Mouse (Mus musculus) embryonic facial prominence, embryonic 11.5 days (tissue): Measurements from ENCODE around the gene Abca6. TPM values are rescaled to one million over a fixed set of nuclear protein-coding genes. Genes with fewer than 3 reads are reported as not detected.
A peak's percentile ranks its signal among the peaks of the same experiment; 100 is the strongest.

Source experiments
- ATAC-seq: fragments of 200-750 bp; cut with Nextera tagmentation; replicated peaks from 2 replicates; pipeline ENCODE4 v1.8.0; 2017; ENCODE audit warnings: low read depth; ENCODE audit not compliant: insufficient number of reproducible peaks, low FRiP score, low TSS enrichment
- DNase-seq: peaks from one replicate; pipeline ENCODE4 v3.0.0-alpha.2; 2015; ENCODE audit warnings: low spot score
- H3K27ac ChIP-seq: fragments of 300-500 bp; sonication (generic); replicated peaks from 2 replicates; pipeline ENCODE4 v1.5.1; 2014; ENCODE audit warnings: mild to moderate bottlenecking, low read depth, low read length, control low read depth
- H3K27me3 ChIP-seq: fragments of 300-500 bp; sonication (generic); 2 replicates; pipeline ENCODE4 v1.6.1; 2014; ENCODE audit warnings: mild to moderate bottlenecking, low read length, moderate library complexity, mixed read lengths; ENCODE audit not compliant: control insufficient read depth, insufficient read depth
- H3K36me3 ChIP-seq: fragments of 300-500 bp; sonication (generic); replicated peaks from 2 replicates; pipeline ENCODE4 v1.6.1; 2014; ENCODE audit warnings: low read depth, mild to moderate bottlenecking, low read length, moderate library complexity, mixed read lengths; ENCODE audit not compliant: control insufficient read depth, insufficient read depth
- H3K4me1 ChIP-seq: fragments of 300-500 bp; sonication (generic); 2 replicates; pipeline ENCODE4 v1.6.1; 2014; ENCODE audit warnings: low read length, mixed read lengths; ENCODE audit not compliant: control insufficient read depth, insufficient read depth
- H3K4me2 ChIP-seq: fragments of 300-500 bp; sonication (generic); 2 replicates; pipeline ENCODE4 v1.6.1; 2014; ENCODE audit warnings: low read depth, mild to moderate bottlenecking, control low read depth, low read length, moderate library complexity
- H3K4me3 ChIP-seq: fragments of 300-500 bp; sonication (generic); 2 replicates; pipeline ENCODE4 v1.5.1; 2014; ENCODE audit warnings: low read depth, low read length, control low read depth
- H3K9ac ChIP-seq: fragments of 300-500 bp; sonication (generic); replicated peaks from 2 replicates; pipeline ENCODE4 v1.6.1; 2014; ENCODE audit warnings: mild to moderate bottlenecking, control low read depth, low read length
- H3K9me3 ChIP-seq: fragments of 300-500 bp; sonication (generic); replicated peaks from 2 replicates; pipeline ENCODE4 v1.6.1; 2016; ENCODE audit warnings: mild to moderate bottlenecking, low read length, inconsistent platforms, mixed read lengths; ENCODE audit not compliant: control insufficient read depth
- WGBS: fragments of 180-500 bp; shearing (Covaris S2); extraction: QIAGEN DNeasy Blood & Tissue Kit; methylation state at CpG from one replicate; pipeline ENCODE4 v1.1.7; 2014; 5-methylcytosine and 5-hydroxymethylcytosine counted together
- polyA plus RNA-seq: library from polyadenylated mRNA; unstranded; fragments of >200 nt; fragmentation: Nextera tagmentation; extraction: Ambion mirVana; gene quantifications from 2 replicates; pipeline ENCODE4 v1.2.1, GENCODE M21; 2014

Gene Abca6
- polyA plus RNA-seq = 0.24 and 0.25 TPM in 2 replicates

GRCm38 (mm10) chr11:110251534-110251933 lies at the start of gene Abca6:
Gene Abca6, minus strand, starts transcription at chr11:110251776.
- H3K9me3 ChIP-seq = no peaks in the 10 kb centered on the region
- H3K36me3 ChIP-seq = no peaks in the 10 kb centered on the region
- H3K27ac ChIP-seq = no peak within 1 kb of the TSS
- no peak within 1 kb of the TSS for H3K4me3 ChIP-seq
- no peak within 1 kb of the TSS for H3K9ac ChIP-seq
- peak within 1 kb of the TSS; percentile 8; the same call in 1 of the 2 replicates for H3K4me2 ChIP-seq
- H3K27me3 ChIP-seq = no peaks in the 10 kb centered on the region
- WGBS = 15% methylated on average over 8 of the region's 8 CpGs
- no peaks in the 10 kb centered on the region for H3K4me1 ChIP-seq
- ATAC-seq = no peak
- DNase-seq = peak; percentile 42

GRCm38 (mm10) chr11:110297917-110298533 lies 46.4 kb upstream of the Abca6 start:
- Histone ChIP-seq H3K4me1 (no peaks in the 10 kb centered on the region; the same call in 1 of the 2 replicates), H3K9me3 (no peaks in the 10 kb centered on the region), H3K9ac (no peak overlapping the region), H3K4me3 (no peak overlapping the region), H3K36me3 (no peaks in the 10 kb centered on the region), H3K4me2 (no peak overlapping the region), H3K27ac (no peak overlapping the region), H3K27me3 (no peaks in the 10 kb centered on the region)
- WGBS = 83% methylated on average over 13 of the region's 13 CpGs
- ATAC-seq (no peak), DNase-seq (no peak)

GRCm38 (mm10) chr11:110290586-110290985 lies 39.0 kb upstream of the Abca6 start:
- Histone ChIP-seq H3K27me3 (no peaks in the 10 kb centered on the region), H3K9me3 (no peaks in the 10 kb centered on the region), H3K4me2 (no peak overlapping the region), H3K9ac (no peak overlapping the region), H3K27ac (no peak overlapping the region), H3K4me3 (no peak overlapping the region), H3K36me3 (no peaks in the 10 kb centered on the region), H3K4me1 (no peaks in the 10 kb centered on the region; the same call in 1 of the 2 replicates)
- DNase-seq = no peak
- ATAC-seq = no peak
- 81% methylated on average over 2 of the region's 2 CpGs for WGBS

- Histone ChIP-seq H3K4me2 (no peak overlapping the region), H3K27me3 (no peaks in the 10 kb centered on the region), H3K4me1 (no peaks in the 10 kb centered on the region; the same call in 1 of the 2 replicates), H3K27ac (no peak overlapping the region), H3K4me3 (no peak overlapping the region), H3K9me3 (no peaks in the 10 kb centered on the region), H3K9ac (no peak overlapping the region), H3K36me3 (no peaks in the 10 kb centered on the region)
- ATAC-seq = no peak
- WGBS = 82% methylated on average over 3 of the region's 3 CpGs
- DNase-seq = no peak
Measured at GRCm38 (mm10) chr11:110288423-110288822, 36.8 kb upstream of the Abca6 start.

GRCm38 (mm10) chr11:110287694-110288093 lies 36.1 kb upstream of the Abca6 start:
- Histone ChIP-seq H3K4me2 (no peak overlapping the region), H3K27me3 (no peaks in the 10 kb centered on the region), H3K9ac (no peak overlapping the region), H3K4me3 (no peak overlapping the region), H3K9me3 (no peaks in the 10 kb centered on the region), H3K27ac (no peak overlapping the region), H3K4me1 (no peaks in the 10 kb centered on the region; the same call in 1 of the 2 replicates), H3K36me3 (no peaks in the 10 kb centered on the region)
- no peak for DNase-seq
- WGBS = 79% methylated on average over 9 of the region's 9 CpGs
- no peak for ATAC-seq

- ATAC-seq = no peak
- no peak overlapping the region for H3K4me2 ChIP-seq
- H3K27me3 ChIP-seq = no peaks in the 10 kb centered on the region
- H3K9ac ChIP-seq = no peak overlapping the region
- no peaks in the 10 kb centered on the region for H3K36me3 ChIP-seq
- no peaks in the 10 kb centered on the region for H3K9me3 ChIP-seq
- no peak overlapping the region for H3K4me3 ChIP-seq
- no peaks in the 10 kb centered on the region; the same call in 1 of the 2 replicates for H3K4me1 ChIP-seq
- no peak overlapping the region for H3K27ac ChIP-seq
- no peak for DNase-seq
- 79% methylated on average over 3 of the region's 3 CpGs for WGBS
Measured at GRCm38 (mm10) chr11:110286331-110286730, 34.8 kb upstream of the Abca6 start.

- no peak for ATAC-seq
- H3K4me3 ChIP-seq = no peak overlapping the region
- no peaks in the 10 kb centered on the region for H3K9me3 ChIP-seq
- no peak overlapping the region for H3K4me2 ChIP-seq
- WGBS = 73% methylated on average over 10 of the region's 10 CpGs
- no peak for DNase-seq
- no peak overlapping the region for H3K9ac ChIP-seq
- H3K36me3 ChIP-seq = no peaks in the 10 kb centered on the region
- H3K27me3 ChIP-seq = no peaks in the 10 kb centered on the region
- no peaks in the 10 kb centered on the region; the same call in 1 of the 2 replicates for H3K4me1 ChIP-seq
- no peak overlapping the region for H3K27ac ChIP-seq
Measured at GRCm38 (mm10) chr11:110284849-110285248, 33.3 kb upstream of the Abca6 start.

- 84% methylated on average over 9 of the region's 9 CpGs for WGBS
- no peak overlapping the region for H3K4me2 ChIP-seq
Measured at GRCm38 (mm10) chr11:110284185-110284787, 32.7 kb upstream of the Abca6 start.

More at GRCm38 (mm10) chr11:110284185-110284787, 32.7 kb upstream of the Abca6 start:
- H3K9ac ChIP-seq = no peak overlapping the region
- H3K27ac ChIP-seq = no peak overlapping the region
- no peaks in the 10 kb centered on the region for H3K27me3 ChIP-seq
- no peaks in the 10 kb centered on the region; the same call in 1 of the 2 replicates for H3K4me1 ChIP-seq
- no peak for ATAC-seq
- no peak for DNase-seq
- no peaks in the 10 kb centered on the region for H3K36me3 ChIP-seq
- H3K9me3 ChIP-seq = no peaks in the 10 kb centered on the region
- H3K4me3 ChIP-seq = no peak overlapping the region
